Mouse (Mus musculus) limb, embryonic 10.5 days (tissue): ENCODE results near the gene BC048671. TPM values are rescaled to one million over a fixed set of nuclear protein-coding genes. Genes with fewer than 3 reads are reported as not detected.

Experiments
- DNase-seq: peaks from one replicate; pipeline ENCODE4 v3.0.0-alpha.2; 2017; ENCODE audit warnings: low spot score
- H3K27ac ChIP-seq: fragments of 300-500 bp; sonication (generic); 2 replicates; pipeline ENCODE4 v1.5.1; 2016; ENCODE audit warnings: mild to moderate bottlenecking
- H3K27me3 ChIP-seq: fragments of 300-500 bp; sonication (generic); 2 replicates; pipeline ENCODE4 v1.6.1; 2016; ENCODE audit warnings: low read depth, mild to moderate bottlenecking; ENCODE audit not compliant: poor library complexity, severe bottlenecking
- H3K36me3 ChIP-seq: fragments of 300-500 bp; sonication (generic); 2 replicates; pipeline ENCODE4 v1.6.1; 2016; ENCODE audit warnings: mild to moderate bottlenecking, moderate library complexity
- H3K4me1 ChIP-seq: fragments of 300-500 bp; sonication (generic); 2 replicates; pipeline ENCODE4 v1.6.1; 2016
- H3K4me3 ChIP-seq: fragments of 300-500 bp; sonication (generic); 2 replicates; pipeline ENCODE4 v1.5.1; 2016; ENCODE audit warnings: mild to moderate bottlenecking, moderate library complexity
- H3K9me3 ChIP-seq: fragments of 300-500 bp; sonication (generic); replicated peaks from 2 replicates; pipeline ENCODE4 v1.6.1; 2016; ENCODE audit warnings: mild to moderate bottlenecking
- WGBS: fragments of 180-500 bp; shearing (Covaris S2); methylation state at CpG from one replicate; pipeline ENCODE4 v1.1.7; 2016; 5-methylcytosine and 5-hydroxymethylcytosine counted together
- polyA plus RNA-seq: library from polyadenylated mRNA; unstranded; fragments of >200 nt; fragmentation: Nextera tagmentation; extraction: Ambion mirVana; gene quantifications from 2 replicates; pipeline ENCODE4 v1.2.1, GENCODE M21; 2016

Gene BC048671
- polyA plus RNA-seq, result not detected in 2 replicates

- no peaks in the 10 kb centered on the region for H3K36me3 ChIP-seq
- no peaks in the 10 kb centered on the region for H3K4me1 ChIP-seq
- DNase-seq, result no peak
- H3K4me3 ChIP-seq, result no peak within 1 kb of the TSS
- H3K27me3 ChIP-seq, result no peaks in the 10 kb centered on the region
- no peaks in the 10 kb centered on the region for H3K9me3 ChIP-seq
- H3K27ac ChIP-seq, result no peak within 1 kb of the TSS
- WGBS, result 95% methylated on average over 1 of the region's 1 CpGs
These were observed at the start of gene BC048671 for GRCm38 (mm10) chr6:90300919-90301318. Gene BC048671, plus strand, starts transcription at chr6:90301219.

GRCm38 (mm10) chr6:90288265-90288664 is 12.8 kb upstream of the BC048671 start:
- WGBS, result 58% methylated on average over 12 of the region's 12 CpGs
- Histone ChIP-seq H3K4me1 (no peaks in the 10 kb centered on the region), H3K36me3 (no peaks in the 10 kb centered on the region), H3K9me3 (no peaks in the 10 kb centered on the region), H3K27me3 (no peaks in the 10 kb centered on the region), H3K27ac (no peak overlapping the region), H3K4me3 (no peak overlapping the region)
- DNase-seq, result no peak

- 0 out of 2 replicates have a peak, but pooled peaks cover 4% of the 10 kb centered on the region for H3K27me3 ChIP-seq
- peaks cover 5% of the 10 kb centered on the region; the same call in 1 of the 2 replicates for H3K9me3 ChIP-seq
- no peaks in the 10 kb centered on the region for H3K4me1 ChIP-seq
- H3K27ac ChIP-seq, result no peak overlapping the region
- H3K36me3 ChIP-seq, result no peaks in the 10 kb centered on the region
- 90% methylated on average over 6 of the region's 6 CpGs for WGBS
- no peak overlapping the region for H3K4me3 ChIP-seq
- DNase-seq, result peak; percentile 21
These were observed 5.4 kb downstream of the BC048671 start for GRCm38 (mm10) chr6:90306315-90306975.

GRCm38 (mm10) chr6:90308839-90309778 is 8.1 kb downstream of the BC048671 start:
- Histone ChIP-seq H3K27ac (no peak overlapping the region), H3K4me3 (no peak overlapping the region), H3K36me3 (no peaks in the 10 kb centered on the region), H3K4me1 (no peaks in the 10 kb centered on the region), H3K9me3 (peaks cover 5% of the 10 kb centered on the region; the same call in 1 of the 2 replicates), H3K27me3 (0 out of 2 replicates have a peak, but pooled peaks cover 4% of the 10 kb centered on the region)
- 88% methylated on average over 87 of the region's 87 CpGs for WGBS
- no peak for DNase-seq

GRCm38 (mm10) chr6:90315961-90316360 is 14.9 kb downstream of the BC048671 start:
- no peak overlapping the region for H3K27ac ChIP-seq
- 89% methylated on average over 5 of the region's 5 CpGs for WGBS
- H3K4me1 ChIP-seq, result no peaks in the 10 kb centered on the region
- H3K27me3 ChIP-seq, result no peaks in the 10 kb centered on the region
- H3K4me3 ChIP-seq, result no peak overlapping the region
- no peak for DNase-seq
- no peaks in the 10 kb centered on the region for H3K36me3 ChIP-seq
- no peaks in the 10 kb centered on the region for H3K9me3 ChIP-seq

GRCm38 (mm10) chr6:90317510-90318258 is 16.7 kb downstream of the BC048671 start:
- DNase-seq, result no peak
- Histone ChIP-seq H3K4me3 (no peak overlapping the region), H3K27ac (no peak overlapping the region), H3K9me3 (no peaks in the 10 kb centered on the region), H3K4me1 (no peaks in the 10 kb centered on the region), H3K27me3 (no peaks in the 10 kb centered on the region), H3K36me3 (no peaks in the 10 kb centered on the region)
- WGBS, result 88% methylated on average over 2 of the region's 2 CpGs

- Histone ChIP-seq H3K9me3 (no peaks in the 10 kb centered on the region), H3K27ac (no peak overlapping the region), H3K27me3 (peaks cover 3% of the 10 kb centered on the region; the same call in 1 of the 2 replicates), H3K4me3 (no peak overlapping the region), H3K36me3 (no peaks in the 10 kb centered on the region), H3K4me1 (no peaks in the 10 kb centered on the region)
- DNase-seq, result no peak
- 87% methylated on average over 2 of the region's 2 CpGs for WGBS
These were observed 18.0 kb downstream of the BC048671 start for GRCm38 (mm10) chr6:90319019-90319418.

GRCm38 (mm10) chr6:90319475-90320191 is 18.6 kb downstream of the BC048671 start:
- Histone ChIP-seq H3K4me3 (no peak overlapping the region), H3K27me3 (peaks cover 9% of the 10 kb centered on the region; the same call in 1 of the 2 replicates), H3K36me3 (no peaks in the 10 kb centered on the region), H3K4me1 (no peaks in the 10 kb centered on the region), H3K9me3 (no peaks in the 10 kb centered on the region), H3K27ac (no peak overlapping the region)
- DNase-seq, result no peak
- 72% methylated on average over 7 of the region's 7 CpGs for WGBS

GRCm38 (mm10) chr6:90320429-90320828 is 19.4 kb downstream of the BC048671 start:
- DNase-seq, result no peak
- no peak overlapping the region for H3K4me3 ChIP-seq
- H3K27me3 ChIP-seq, result peaks cover 17% of the 10 kb centered on the region; the same call in 1 of the 2 replicates
- H3K36me3 ChIP-seq, result no peaks in the 10 kb centered on the region
- H3K4me1 ChIP-seq, result peaks cover 7% of the 10 kb centered on the region
- WGBS, result 81% methylated on average over 5 of the region's 5 CpGs
- H3K9me3 ChIP-seq, result no peaks in the 10 kb centered on the region
- no peak overlapping the region for H3K27ac ChIP-seq

GRCm38 (mm10) chr6:90321811-90322210 is 20.8 kb downstream of the BC048671 start:
- WGBS, result 66% methylated on average over 4 of the region's 4 CpGs
- peaks cover 29% of the 10 kb centered on the region; the same call in 1 of the 2 replicates for H3K27me3 ChIP-seq

GRCm38 (mm10) chr6:90324026-90324425 is 23.0 kb downstream of the BC048671 start:
- WGBS, result 87% methylated on average over 3 of the region's 3 CpGs
- no peak overlapping the region for H3K27ac ChIP-seq
- H3K36me3 ChIP-seq, result no peaks in the 10 kb centered on the region
- H3K27me3 ChIP-seq, result peaks cover 29% of the 10 kb centered on the region; the same call in 1 of the 2 replicates
- DNase-seq, result no peak
- H3K9me3 ChIP-seq, result no peaks in the 10 kb centered on the region
- no peak overlapping the region for H3K4me3 ChIP-seq
- peaks cover 7% of the 10 kb centered on the region for H3K4me1 ChIP-seq

More at GRCm38 (mm10) chr6:90321811-90322210, 20.8 kb downstream of the BC048671 start:
- Histone ChIP-seq H3K36me3 (no peaks in the 10 kb centered on the region), H3K4me3 (no peak overlapping the region), H3K27ac (no peak overlapping the region), H3K4me1 (peaks cover 7% of the 10 kb centered on the region), H3K9me3 (no peaks in the 10 kb centered on the region)
- no peak for DNase-seq

GRCm38 (mm10) chr6:90324463-90324862 is 23.4 kb downstream of the BC048671 start:
- 68% methylated on average over 3 of the region's 3 CpGs for WGBS
- DNase-seq, result no peak
- peaks cover 29% of the 10 kb centered on the region; the same call in 1 of the 2 replicates for H3K27me3 ChIP-seq
- H3K9me3 ChIP-seq, result no peaks in the 10 kb centered on the region
- H3K27ac ChIP-seq, result no peak overlapping the region
- no peak overlapping the region for H3K4me3 ChIP-seq
- peaks cover 7% of the 10 kb centered on the region for H3K4me1 ChIP-seq
- H3K36me3 ChIP-seq, result no peaks in the 10 kb centered on the region
